Comparison of ENCODE assay signal across 21 mouse cellular contexts in the genomic region with DNA sequence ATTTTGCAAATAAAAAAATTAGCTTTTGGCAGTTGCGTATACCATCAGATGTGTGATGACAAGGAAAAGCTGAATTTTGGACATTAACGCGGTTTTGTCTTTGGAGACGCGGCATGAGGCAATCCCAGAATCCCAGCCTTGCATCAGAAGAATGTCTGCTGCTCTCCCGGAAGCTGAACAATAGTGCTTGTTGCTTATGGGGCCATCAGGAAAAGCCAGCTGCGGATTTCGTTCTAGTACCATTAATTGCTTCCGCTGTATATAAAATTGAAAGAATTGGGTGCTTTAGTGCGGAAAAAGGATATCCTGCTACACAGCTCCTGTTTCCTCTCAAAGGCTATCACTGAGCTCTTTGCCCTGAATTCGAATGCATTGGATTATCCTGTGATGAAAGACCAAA. TPM values are rescaled to one million over a fixed set of nuclear protein-coding genes. Genes with fewer than 3 reads are reported as not detected.
DNase-seq lines count a peak whose midpoint lies in the region; ATAC-seq and TF ChIP-seq lines count a peak whose summit lies in the region.
"Had no signal": no experiment of that assay in that cellular context is flagged by ENCODE, and none has a peak within 500 bp of the region (broad histone marks: within the 10 kb centered on the region; RNA-seq: fewer than 3 reads in every experiment).

No protein-coding gene starts in this region.

- no peak overlapping the region for H3K4me2 ChIP-seq in forebrain, embryonic 14.5 days (ENCODE audit: low read length)
- no peak overlapping the region for H3K4me2 ChIP-seq in forebrain, embryonic 11.5 days (ENCODE audit: low read depth, low read length, severe bottlenecking)
- H3K4me2 ChIP-seq in liver, embryonic 11.5 days, result no peak overlapping the region
- H3K4me2 ChIP-seq in midbrain, embryonic 16.5 days (ENCODE audit: low read length), result no peak overlapping the region
- H3K4me2 ChIP-seq in midbrain, embryonic 13.5 days (replicated peaks), result no peak overlapping the region
- H3K4me2 ChIP-seq: embryonic facial prominence, embryonic 13.5 days; heart, embryonic 15.5 days; neural tube, embryonic 12.5 days had no signal

- WGBS in forebrain, embryonic 14.5 days, result 64% methylated on average over 11 of the region's 11 CpGs
- WGBS in forebrain, embryonic 11.5 days, result 72% methylated on average over 11 of the region's 11 CpGs
- WGBS in liver, adult 2 months, result 75% methylated on average over 11 of the region's 11 CpGs
- WGBS in liver, embryonic 11.5 days, result 67% methylated on average over 11 of the region's 11 CpGs
- 58% methylated on average over 11 of the region's 11 CpGs for WGBS in midbrain, embryonic 16.5 days
- 68% methylated on average over 11 of the region's 11 CpGs for WGBS in midbrain, embryonic 13.5 days

- peaks cover 11% of the 10 kb centered on the region for H3K4me1 ChIP-seq in forebrain, embryonic 14.5 days (ENCODE audit: control insufficient read depth, insufficient read depth, low read length)
- H3K4me1 ChIP-seq in forebrain, embryonic 11.5 days (replicated peaks; ENCODE audit: control insufficient read depth, insufficient read depth, low read length), result peaks cover 6% of the 10 kb centered on the region
- peaks cover 8% of the 10 kb centered on the region; the same call in 1 of the 2 replicates for H3K4me1 ChIP-seq in liver, adult 2 months (ENCODE audit: control insufficient read depth, insufficient read depth, low read length)
- H3K4me1 ChIP-seq in liver, embryonic 11.5 days (replicated peaks; ENCODE audit: control insufficient read depth, insufficient read depth, low read length), result peaks cover 13% of the 10 kb centered on the region
- peaks cover 13% of the 10 kb centered on the region for H3K4me1 ChIP-seq in midbrain, embryonic 16.5 days (ENCODE audit: control insufficient read depth, insufficient read depth, low read length)
- H3K4me1 ChIP-seq in midbrain, embryonic 13.5 days (replicated peaks), result peaks cover 14% of the 10 kb centered on the region

- TF ChIP-seq POLR2A in liver, adult 2 months (IDR thresholded peaks at IDR 0.05; ENCODE audit: extremely low read depth, insufficient read depth, low read length), result no peak

- no peaks in the 10 kb centered on the region for H3K79me2 ChIP-seq in liver, adult 2 months (ENCODE audit: control insufficient read depth, insufficient read depth, low read length)

- H3K4me3 ChIP-seq in forebrain, embryonic 14.5 days (ENCODE audit: low read depth, low read length), result no peak overlapping the region
- no peak overlapping the region for H3K4me3 ChIP-seq in forebrain, embryonic 11.5 days (ENCODE audit: low read depth, low read length)
- no peak overlapping the region for H3K4me3 ChIP-seq in liver, adult 2 months (ENCODE audit: insufficient read depth, low read depth, low read length)
- H3K4me3 ChIP-seq in liver, embryonic 11.5 days (ENCODE audit: low read depth, low read length), result no peak overlapping the region
- H3K4me3 ChIP-seq in midbrain, embryonic 16.5 days (ENCODE audit: low read depth, low read length), result no peak overlapping the region
- no peak overlapping the region for H3K4me3 ChIP-seq in midbrain, embryonic 13.5 days (replicated peaks)
- H3K4me3 ChIP-seq: embryonic facial prominence, embryonic 13.5 days; gastrocnemius, adult 2 months; heart, embryonic 15.5 days; neural tube, embryonic 12.5 days had no signal

- TF ChIP-seq CTCF in liver, adult 2 months (IDR thresholded peaks at IDR 0.05; ENCODE audit: low read depth, low read length), result no peak

- no peaks in the 10 kb centered on the region for H3K27me3 ChIP-seq in forebrain, embryonic 14.5 days (replicated peaks; ENCODE audit: control insufficient read depth, insufficient read depth, low read length)
- no peaks in the 10 kb centered on the region for H3K27me3 ChIP-seq in forebrain, embryonic 11.5 days (ENCODE audit: control insufficient read depth, insufficient read depth, low read length)
- H3K27me3 ChIP-seq in liver, adult 2 months (ENCODE audit: control insufficient read depth, insufficient read depth, low read length), result no peaks in the 10 kb centered on the region
- peaks cover 4% of the 10 kb centered on the region; the same call in 1 of the 2 replicates for H3K27me3 ChIP-seq in liver, embryonic 11.5 days (replicated peaks; ENCODE audit: control insufficient read depth, insufficient read depth, low read length)
- H3K27me3 ChIP-seq in midbrain, embryonic 16.5 days (ENCODE audit: control insufficient read depth, insufficient read depth, low read depth, low read length), result no peaks in the 10 kb centered on the region
- H3K27me3 ChIP-seq in midbrain, embryonic 13.5 days, result no peaks in the 10 kb centered on the region; the same call in 1 of the 2 replicates
- H3K27me3 ChIP-seq: CH12.LX; embryonic facial prominence, embryonic 13.5 days; neural tube, embryonic 12.5 days had no signal

- H3K9ac ChIP-seq in forebrain, embryonic 14.5 days (ENCODE audit: low read length), result no peak overlapping the region
- no peak overlapping the region for H3K9ac ChIP-seq in forebrain, embryonic 11.5 days (ENCODE audit: low read length)
- no peak overlapping the region for H3K9ac ChIP-seq in liver, adult 2 months (ENCODE audit: low read depth, low read length)
- H3K9ac ChIP-seq in liver, embryonic 11.5 days (ENCODE audit: low read depth, low read length), result no peak overlapping the region
- no peak overlapping the region for H3K9ac ChIP-seq in midbrain, embryonic 16.5 days (ENCODE audit: low read depth, low read length)
- H3K9ac ChIP-seq in midbrain, embryonic 13.5 days (replicated peaks), result no peak overlapping the region
- H3K9ac ChIP-seq: embryonic facial prominence, embryonic 13.5 days; heart, embryonic 15.5 days; neural tube, embryonic 12.5 days had no signal

- no peaks in the 10 kb centered on the region for H3K9me3 ChIP-seq in forebrain, embryonic 14.5 days (replicated peaks; ENCODE audit: control insufficient read depth, low read length)
- no peaks in the 10 kb centered on the region for H3K9me3 ChIP-seq in forebrain, embryonic 11.5 days (ENCODE audit: control insufficient read depth, low read length)
- H3K9me3 ChIP-seq in liver, embryonic 11.5 days (ENCODE audit: control insufficient read depth, low read length), result no peaks in the 10 kb centered on the region
- no peaks in the 10 kb centered on the region for H3K9me3 ChIP-seq in midbrain, embryonic 16.5 days (replicated peaks; ENCODE audit: control insufficient read depth, low read length, poor library complexity, severe bottlenecking)
- H3K9me3 ChIP-seq in midbrain, embryonic 13.5 days, result no peaks in the 10 kb centered on the region
- H3K9me3 ChIP-seq: embryonic facial prominence, embryonic 13.5 days; heart, embryonic 15.5 days; neural tube, embryonic 12.5 days had no signal

- DNase-seq in forebrain, embryonic 14.5 days (ENCODE audit: low spot score), result peak; percentile 38
- DNase-seq in forebrain, embryonic 11.5 days (ENCODE audit: low spot score), result no peak
- peak; percentile 5 for DNase-seq in liver, adult 2 months (ENCODE audit: extremely low read depth, low read depth, low spot score)
- no peak for DNase-seq in liver, embryonic 11.5 days (ENCODE audit: low spot score)
- no peak for DNase-seq in Muller cell, postnatal 12 days (ENCODE audit: inconsistent ontology term)
- DNase-seq: adrenal gland, adult 8-10 months; cerebellum, adult 2 months; gastrocnemius, adult 2 months; heart, adult 11 months; liver; thymus, postnatal 14 days had no signal

- no peaks in the 10 kb centered on the region for H3K36me3 ChIP-seq in forebrain, embryonic 14.5 days (ENCODE audit: control insufficient read depth, insufficient read depth, low read length)
- H3K36me3 ChIP-seq in forebrain, embryonic 11.5 days (ENCODE audit: control insufficient read depth, insufficient read depth, low read length), result no peaks in the 10 kb centered on the region
- no peaks in the 10 kb centered on the region for H3K36me3 ChIP-seq in liver, adult 2 months (ENCODE audit: control insufficient read depth, insufficient read depth, low read length)
- no peaks in the 10 kb centered on the region for H3K36me3 ChIP-seq in liver, embryonic 11.5 days (ENCODE audit: control insufficient read depth, insufficient read depth, low read length)
- no peaks in the 10 kb centered on the region for H3K36me3 ChIP-seq in midbrain, embryonic 16.5 days (ENCODE audit: control insufficient read depth, insufficient read depth, low read length)
- no peaks in the 10 kb centered on the region for H3K36me3 ChIP-seq in midbrain, embryonic 13.5 days
- H3K36me3 ChIP-seq: embryonic facial prominence, embryonic 13.5 days; heart, embryonic 15.5 days; neural tube, embryonic 12.5 days had no signal

- no peak overlapping the region for H3K27ac ChIP-seq in forebrain, embryonic 14.5 days (ENCODE audit: low read depth, low read length)
- H3K27ac ChIP-seq in forebrain, embryonic 11.5 days (ENCODE audit: low read depth, low read length), result no peak overlapping the region
- H3K27ac ChIP-seq in liver, adult 2 months (replicated peaks; ENCODE audit: insufficient read depth, low read depth, low read length), result no peak overlapping the region
- no peak overlapping the region for H3K27ac ChIP-seq in liver, embryonic 11.5 days (ENCODE audit: low read depth, low read length)
- H3K27ac ChIP-seq in midbrain, embryonic 16.5 days (ENCODE audit: low read length), result peak overlapping the region; percentile 23
- no peak overlapping the region for H3K27ac ChIP-seq in midbrain, embryonic 13.5 days
- H3K27ac ChIP-seq: embryonic facial prominence, embryonic 13.5 days; gastrocnemius, adult 2 months; heart, embryonic 15.5 days; neural tube, embryonic 12.5 days had no signal

- no peak for ATAC-seq in forebrain, embryonic 14.5 days
- ATAC-seq in forebrain, embryonic 11.5 days (replicated peaks; ENCODE audit: low FRiP score), result no peak
- ATAC-seq in liver, embryonic 11.5 days (replicated peaks; ENCODE audit: low FRiP score), result no peak
- no peak for ATAC-seq in midbrain, embryonic 16.5 days
- no peak for ATAC-seq in midbrain, embryonic 13.5 days

RNA-seq across cellular contexts. Expression of gene Bmpr1a, which starts 8.8 kb away (rescaled TPM):
- polyA plus RNA-seq in forebrain, embryonic 14.5 days (2014; fragmentation: Nextera tagmentation; extraction: Ambion mirVana), result 21.3 and 22.5 TPM in 2 replicates
- 56.0 and 60.4 TPM in 2 replicates for polyA plus RNA-seq in forebrain, embryonic 11.5 days (2014; fragmentation: Nextera tagmentation; extraction: Ambion mirVana)
- total RNA-seq in liver, adult 2 months (2014; rRNA removed), result 20.4 and 23.7 TPM in 2 replicates
- 4.2 and 4.5 TPM in 2 replicates for polyA plus RNA-seq in liver, adult 2 months (2012; rRNA removed)
- 17.4 and 18.0 TPM in 2 replicates for polyA plus RNA-seq in liver, embryonic 11.5 days (2014; fragmentation: Nextera tagmentation; extraction: Ambion mirVana)
- 15.2 and 15.4 TPM in 2 replicates for polyA plus RNA-seq in midbrain, embryonic 16.5 days (2015; fragmentation: Nextera tagmentation; extraction: Ambion mirVana)
- polyA plus RNA-seq in midbrain, embryonic 13.5 days (2015; fragmentation: Nextera tagmentation; extraction: Ambion mirVana), result 18.1 and 21.4 TPM in 2 replicates

RNA-seq across cellular contexts. Expression of gene 9230112D13Rik, which starts 10.7 kb away (rescaled TPM):
- not detected in 2 replicates for polyA plus RNA-seq in forebrain, embryonic 14.5 days (2014; fragmentation: Nextera tagmentation; extraction: Ambion mirVana)
- polyA plus RNA-seq in forebrain, embryonic 11.5 days (2014; fragmentation: Nextera tagmentation; extraction: Ambion mirVana), result not detected in 2 replicates
- total RNA-seq in liver, adult 2 months (2014; rRNA removed), result not detected in 2 replicates
- polyA plus RNA-seq in liver, adult 2 months (2012; rRNA removed), result not detected in 2 replicates
- not detected in 2 replicates for polyA plus RNA-seq in liver, embryonic 11.5 days (2014; fragmentation: Nextera tagmentation; extraction: Ambion mirVana)
- not detected in 2 replicates for polyA plus RNA-seq in midbrain, embryonic 16.5 days (2015; fragmentation: Nextera tagmentation; extraction: Ambion mirVana)
- polyA plus RNA-seq in midbrain, embryonic 13.5 days (2015; fragmentation: Nextera tagmentation; extraction: Ambion mirVana), result not detected in 2 replicates
- total RNA-seq: adrenal gland, adult 8-10 months; gastrocnemius, adult 2 months; hematopoietic stem cell, adult 5-6 weeks; layer of hippocampus, postnatal 25 days; left cerebral cortex, postnatal 14 days had no signal
- polyA plus RNA-seq: cerebellum, adult 2 months; embryonic facial prominence, embryonic 13.5 days; heart, embryonic 15.5 days; kidney, embryonic 14.5 days; neural tube, embryonic 12.5 days had no signal

Comparison
In these comparisons a context has a peak if more than half of its experiments do, and no peak if none do; other contexts are left out.
1. DNase-seq: peak in forebrain, embryonic 14.5 days (single experiment) and liver, adult 2 months (single experiment); none in forebrain, embryonic 11.5 days (single experiment), liver, embryonic 11.5 days (single experiment) and Muller cell, postnatal 12 days (single experiment).